Mouse (Mus musculus) hindbrain, embryonic 12.5 days (tissue): ENCODE data around the gene Dhx40. TPM values are rescaled to one million over a fixed set of nuclear protein-coding genes. Genes with fewer than 3 reads are reported as not detected.

Experiments used
- polyA plus RNA-seq: library from polyadenylated mRNA; unstranded; fragments of >200 nt; fragmentation: Nextera tagmentation; extraction: Ambion mirVana; gene quantifications from 2 replicates; pipeline ENCODE4 v1.2.1, GENCODE M21; 2016

Gene Dhx40
- polyA plus RNA-seq, 1 experiment from 2014 or later: 39.0 TPM

Other genes with a start within 250 kb of the Dhx40 start
- 89.6 and 90.0 TPM in 2 replicates for gene Vmp1, start 123.9 kb downstream of the Dhx40 start, polyA plus RNA-seq
- gene Ptrh2, start 123.8 kb downstream of the Dhx40 start, polyA plus RNA-seq: 33.0 and 33.7 TPM in 2 replicates
- 179 and 189 TPM in 2 replicates for gene Cltc, start 50.2 kb downstream of the Dhx40 start, polyA plus RNA-seq
- gene Ypel2, start 186.0 kb upstream of the Dhx40 start, polyA plus RNA-seq: 9.6 TPM in 2 replicates